Mouse (Mus musculus) megakaryocyte, embryonic 14.5 days (primary cell): ENCODE results near the gene Nmnat3.

Experiments used
- FLI1 ChIP-seq: IDR thresholded peaks from 2 replicates; pipeline ENCODE4 v1.6.1; 2012; ENCODE audit warnings: low read length, inconsistent platforms, mixed read lengths
- GATA1 ChIP-seq: IDR thresholded peaks from 3 replicates; pipeline ENCODE4 v1.6.1; 2012; ENCODE audit warnings: mixed read lengths, low read length, inconsistent platforms, borderline replicate concordance

DNA sequence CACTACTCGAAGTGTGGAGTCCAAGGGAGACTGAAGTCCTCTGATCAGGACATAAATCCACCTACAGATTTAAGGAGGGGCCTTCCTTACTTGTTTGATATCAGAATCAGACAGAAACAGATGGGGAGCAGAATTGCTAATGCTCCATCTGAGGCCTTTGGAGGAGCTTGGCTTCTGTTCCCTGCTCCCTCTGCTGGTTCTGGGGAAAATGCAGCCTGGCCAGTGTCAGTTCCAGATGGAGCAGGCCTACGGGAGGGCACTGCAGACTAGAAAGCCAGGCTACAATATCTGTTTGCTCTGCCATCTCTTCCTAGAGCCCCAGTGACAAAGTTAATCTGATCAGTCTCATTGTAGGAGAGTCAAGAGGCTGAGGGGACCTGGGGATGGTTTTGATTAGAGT is 43.0 kb upstream of the Nmnat3 start:
- no peak for TF ChIP-seq GATA1
- TF ChIP-seq FLI1, result no peak
